Mouse (Mus musculus) hindlimb bud, embryonic 11.5 days (tissue): ENCODE measurements around the gene Glmp.
"Not testable (repeated sequence)": the region's sequence is repeated elsewhere in the genome, so short reads cannot be mapped to it uniquely, and the experiment has no call there.

Experiments
- DNase-seq: peaks from one replicate; pipeline ENCODE4 v3.0.0-alpha.2; 2012; ENCODE audit warnings: low read depth, low spot score; ENCODE audit errors: extremely low spot score

The Glmp gene

DNA sequence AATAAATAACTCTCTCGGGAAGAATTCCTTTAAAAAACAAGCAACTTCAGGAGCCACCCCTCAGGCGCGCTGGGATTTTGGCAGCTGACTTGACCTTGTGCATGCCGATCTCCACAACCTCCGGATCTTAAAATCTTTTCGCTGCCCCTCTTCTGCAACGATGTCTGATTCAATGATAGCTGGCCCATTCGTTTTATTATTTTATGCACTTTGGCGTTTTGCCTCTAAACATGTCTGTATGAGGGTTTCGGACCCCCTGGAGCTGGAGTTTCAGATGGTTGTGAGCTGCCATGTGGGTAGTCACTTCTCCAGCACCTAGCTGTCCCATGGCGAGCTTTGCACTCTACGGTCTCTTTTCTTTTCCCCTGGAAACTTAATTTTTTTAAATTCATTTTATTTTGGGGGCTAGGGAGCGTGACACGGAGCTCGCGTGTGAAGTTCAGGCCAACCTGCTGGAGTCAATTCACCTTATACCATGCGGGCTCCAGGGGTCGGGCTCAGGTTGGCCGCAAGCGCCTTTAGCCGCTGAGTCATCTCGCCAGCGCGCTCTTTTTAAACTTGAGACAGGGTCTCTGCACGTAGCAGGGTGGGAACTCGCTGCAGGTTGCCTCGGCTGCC is 10.7 kb downstream of the Glmp start:
- no peak for DNase-seq

DNA sequence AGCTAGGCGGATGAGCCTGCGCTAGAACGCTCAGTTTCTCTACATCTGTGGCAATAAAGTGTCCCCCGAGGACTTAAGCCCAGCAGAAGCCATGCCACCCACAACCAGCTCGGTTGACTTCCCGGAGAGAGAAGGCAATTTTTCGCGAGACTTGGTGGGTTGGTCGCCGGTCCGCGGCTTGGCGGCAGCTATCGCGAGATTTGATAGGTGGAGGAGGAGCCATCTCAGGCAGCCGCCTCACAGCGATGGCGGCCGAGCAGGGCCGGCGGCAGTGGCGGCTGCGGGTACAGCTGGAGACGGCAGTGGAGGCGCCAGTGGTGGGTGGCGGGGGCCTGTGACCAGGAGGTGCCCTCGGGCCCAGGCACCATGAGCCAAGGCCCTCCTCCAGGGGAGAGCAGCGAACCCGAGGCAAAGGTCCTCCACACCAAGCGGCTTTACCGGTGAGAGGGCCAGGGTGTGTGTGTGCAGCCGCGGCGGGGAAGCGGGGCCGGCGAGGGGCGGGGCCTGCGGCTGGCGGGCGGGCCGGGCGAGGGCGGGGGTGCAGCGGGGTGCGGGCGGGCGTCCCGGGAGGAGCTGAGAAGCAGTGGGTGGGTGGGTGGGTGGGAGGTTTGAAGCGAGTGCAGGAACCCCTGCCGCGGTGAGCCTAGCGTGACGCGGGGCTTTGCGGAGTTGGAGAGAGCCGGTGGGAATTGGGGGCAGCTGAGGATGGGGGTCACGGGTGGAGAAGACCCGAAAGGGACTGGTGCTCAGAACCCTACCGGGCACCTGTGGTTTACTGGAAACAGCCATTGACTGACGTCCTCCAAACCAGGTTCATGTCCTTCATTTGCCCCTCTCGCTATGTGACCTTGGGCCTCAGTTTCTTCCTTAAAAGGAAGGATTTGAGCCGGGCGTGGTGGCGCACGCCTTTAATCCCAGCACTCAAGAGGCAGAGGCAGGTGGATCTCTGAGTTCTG is 11.5 kb downstream of the Glmp start, which contains the start of the genes Tmem79 and Smg5:
Tmem79 (minus strand) TSS at position 91 of the 956 bp plus-strand sequence.
Smg5 (plus strand) TSS at position 203 of the 956 bp plus-strand sequence.
- DNase-seq, result peak; percentile 93

DNA sequence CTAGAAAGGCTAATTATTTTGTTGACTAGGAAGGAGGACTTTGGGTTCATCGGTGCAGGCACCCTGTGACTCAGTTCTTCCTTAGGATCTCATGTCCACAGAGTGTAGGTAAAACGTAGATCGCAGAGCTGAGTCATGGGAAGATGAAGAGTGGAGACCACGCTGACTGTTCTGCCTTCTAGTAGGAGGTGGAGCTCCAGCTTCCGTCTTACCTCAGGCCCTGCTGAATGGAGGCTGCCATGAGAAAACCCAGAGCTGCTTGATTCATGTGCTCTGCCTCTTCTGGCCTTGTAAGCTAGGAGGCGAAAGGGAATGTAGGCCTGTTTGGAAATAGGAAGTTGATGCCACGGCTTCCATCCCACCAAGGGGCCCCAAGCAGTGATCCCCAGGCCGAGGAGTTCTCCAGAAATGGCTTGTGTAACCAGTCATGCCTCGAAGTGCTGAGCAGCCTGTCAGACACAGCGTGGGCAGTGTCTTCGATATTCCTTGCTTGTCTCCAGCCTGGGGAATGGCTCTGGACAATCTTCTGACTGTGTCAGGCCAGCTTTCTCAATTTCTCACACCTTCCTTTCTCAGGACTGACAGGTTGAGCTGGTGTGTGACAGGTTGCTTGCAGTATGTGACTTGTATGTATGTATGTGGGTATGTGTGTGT is 12.7 kb downstream of the Glmp start:
- no peak for DNase-seq

DNA sequence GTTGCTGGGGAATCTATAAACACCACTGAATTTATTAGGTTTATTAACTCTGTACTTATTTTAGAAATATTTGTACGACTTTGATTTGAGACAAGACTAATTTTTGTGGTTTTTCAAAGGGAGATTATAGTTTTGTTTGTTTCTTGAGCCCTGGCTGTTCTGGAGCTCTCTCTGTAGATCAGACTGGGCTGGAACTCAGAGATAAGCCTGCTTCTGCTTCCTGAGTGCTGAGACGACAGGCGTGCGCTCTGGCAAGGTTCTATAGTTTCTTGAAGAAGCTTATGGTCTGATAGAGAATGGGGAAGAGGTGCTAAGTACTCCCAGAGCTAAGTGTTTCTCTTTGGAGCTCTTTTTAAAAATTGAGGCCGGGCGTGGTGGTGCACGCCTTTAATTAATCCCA is 13.5 kb downstream of the Glmp start:
- DNase-seq, result no peak

DNA sequence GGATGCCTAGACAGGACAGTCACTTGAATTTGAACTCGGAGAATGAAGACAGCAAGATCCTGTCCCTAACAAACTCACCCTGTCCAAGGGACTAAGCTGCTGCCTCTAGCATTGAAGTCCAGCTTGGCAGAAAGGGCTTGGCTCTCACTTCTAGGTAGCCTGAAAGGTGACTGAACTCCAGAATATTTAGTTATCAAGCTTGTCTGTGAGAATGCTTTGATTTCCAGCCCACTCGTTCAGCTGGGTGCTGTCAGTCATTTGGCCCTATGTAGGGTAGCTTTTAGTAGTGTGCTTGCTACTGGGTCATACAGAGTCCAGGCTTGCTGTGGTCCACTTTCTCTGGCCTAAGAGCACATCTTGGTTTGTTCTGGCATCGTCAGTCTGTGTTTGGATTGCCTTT is 14.2 kb downstream of the Glmp start:
- no peak for DNase-seq

DNA sequence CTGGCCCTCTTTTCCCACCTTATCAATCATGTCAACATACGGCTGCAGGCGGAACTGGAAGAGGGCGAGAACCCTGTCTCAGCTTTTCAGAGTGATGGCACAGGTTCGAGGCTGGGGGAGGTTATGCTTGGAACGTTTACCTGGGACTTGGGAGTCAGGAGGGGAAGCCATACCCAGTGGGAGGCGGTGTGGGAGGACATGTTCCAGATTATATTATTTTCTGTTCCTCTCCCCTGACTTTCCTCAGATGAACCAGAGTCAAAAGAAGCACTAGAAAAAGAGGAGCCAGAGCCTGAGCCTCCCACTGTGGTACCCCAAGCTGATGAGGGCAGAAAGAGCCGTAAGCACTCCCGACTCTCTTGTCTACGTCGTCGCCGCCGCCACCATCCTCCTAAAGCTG is 25.9 kb downstream of the Glmp start:
- DNase-seq, result no peak

DNA sequence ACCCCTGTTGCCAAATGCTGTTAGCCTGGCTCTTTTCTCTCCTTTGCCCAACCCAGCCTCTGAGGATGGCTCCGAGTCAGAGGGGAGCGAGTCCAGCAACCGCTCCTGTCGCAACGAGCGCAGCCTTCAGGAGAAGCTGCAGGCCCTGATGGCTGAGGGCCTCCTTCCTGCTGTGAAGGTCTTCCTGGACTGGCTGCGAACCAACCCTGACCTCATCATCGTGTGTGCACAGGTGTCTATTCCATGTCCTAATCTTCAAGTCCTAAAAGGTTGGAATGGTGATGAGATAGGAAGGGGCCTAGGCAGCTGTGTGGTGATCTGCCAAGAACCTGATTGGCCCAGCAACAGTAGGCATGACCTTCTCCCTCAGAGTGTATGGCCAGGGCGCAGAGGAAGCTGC is 28.1 kb downstream of the Glmp start:
- DNase-seq, result no peak

DNA sequence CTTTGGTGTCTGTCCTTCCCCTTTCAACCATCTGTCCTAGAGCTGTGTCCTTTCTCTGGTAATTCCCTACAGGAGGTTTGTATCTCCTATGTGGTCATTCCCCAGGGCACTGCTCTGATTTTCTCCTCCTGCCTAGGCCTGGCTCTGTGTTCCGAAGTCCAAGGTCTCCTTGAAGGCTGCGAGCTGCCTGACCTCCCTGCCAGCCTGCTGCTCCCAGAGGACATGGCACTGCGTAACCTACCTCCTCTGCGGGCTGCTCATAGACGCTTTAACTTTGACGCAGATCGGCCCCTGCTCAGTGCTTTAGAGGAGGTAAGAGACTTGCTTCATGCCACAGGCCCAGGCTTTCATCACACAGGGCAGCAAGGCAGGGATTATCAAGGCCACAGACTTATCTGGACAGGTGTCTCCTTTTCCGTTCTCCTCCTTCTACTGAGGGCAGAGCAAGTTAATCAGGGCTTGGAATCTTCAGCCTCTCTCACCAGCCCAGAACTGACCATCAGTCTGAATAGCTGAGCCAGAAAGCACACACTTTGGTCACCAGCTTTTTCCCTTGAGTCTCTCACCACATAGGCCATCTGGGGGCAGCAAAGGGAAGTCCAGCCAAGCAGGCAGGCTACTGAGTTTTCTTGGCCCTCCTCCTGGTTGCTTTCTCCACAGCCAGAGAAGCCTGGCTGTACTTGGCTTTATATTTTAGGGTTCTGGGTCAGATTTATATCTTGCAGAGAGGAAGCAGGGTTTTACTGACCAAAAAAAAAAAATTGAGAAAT is 29.8 kb downstream of the Glmp start:
- no peak for DNase-seq

DNA sequence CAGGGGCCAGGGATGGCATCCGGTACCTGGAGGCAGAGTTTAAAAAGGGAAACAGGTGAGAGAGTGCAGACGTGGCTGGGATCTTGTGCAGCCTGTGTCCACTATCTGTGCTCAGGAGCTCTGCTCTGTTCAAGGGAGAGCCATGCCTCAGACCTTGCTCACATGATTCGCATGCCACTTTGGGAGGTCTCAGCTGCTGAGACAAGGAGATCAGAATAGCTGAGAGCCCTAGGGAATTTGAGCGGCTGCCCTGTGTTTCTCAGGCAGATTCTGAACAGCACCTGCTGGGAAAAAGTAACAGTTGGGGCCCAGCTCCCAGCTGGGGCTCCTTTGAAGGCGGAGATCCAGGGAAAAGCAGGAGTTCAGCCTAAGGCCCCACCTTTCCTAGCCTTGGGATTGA is 34.8 kb downstream of the Glmp start:
- DNase-seq, result no peak

DNA sequence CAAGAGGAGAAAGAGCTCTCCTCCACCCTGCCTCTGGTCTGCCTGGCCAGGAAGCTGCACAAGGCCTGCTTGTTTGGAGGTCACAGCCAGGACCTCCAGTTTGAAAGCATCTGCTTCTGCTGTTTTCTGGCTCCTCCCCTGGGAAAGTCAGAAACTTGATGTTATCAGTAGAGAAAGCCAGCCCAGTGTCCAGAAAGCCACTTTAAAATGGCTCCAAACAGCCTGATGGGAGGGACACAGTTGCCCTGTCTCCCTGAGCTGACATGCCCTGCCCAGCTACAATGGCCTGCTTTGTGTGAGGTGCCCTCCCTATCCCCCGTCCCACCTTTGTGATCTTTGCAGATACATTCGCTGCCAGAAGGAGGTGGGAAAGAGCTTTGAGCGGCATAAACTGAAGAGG is 35.2 kb downstream of the Glmp start:
- DNase-seq, result no peak

DNA sequence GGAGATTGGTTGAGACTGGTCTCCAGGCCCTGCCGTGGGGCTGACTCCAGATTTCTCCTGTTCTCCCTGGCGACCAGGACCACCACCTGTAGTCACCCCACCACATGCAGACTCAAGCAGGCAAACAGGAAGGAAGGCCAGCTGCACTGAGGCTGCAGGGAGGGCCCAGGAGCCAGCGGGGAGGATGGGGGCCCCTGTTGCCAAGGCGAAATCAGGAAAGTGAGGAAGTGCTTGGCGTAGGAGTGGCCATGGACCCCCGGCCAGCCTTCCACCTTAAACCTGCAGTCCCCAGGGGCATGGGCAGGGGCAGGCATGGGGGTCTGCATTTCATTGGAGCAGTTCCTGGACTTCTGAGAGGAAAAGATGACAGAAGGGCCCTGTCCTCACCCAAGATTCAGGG is 36.3 kb downstream of the Glmp start:
- DNase-seq, result no peak

DNA sequence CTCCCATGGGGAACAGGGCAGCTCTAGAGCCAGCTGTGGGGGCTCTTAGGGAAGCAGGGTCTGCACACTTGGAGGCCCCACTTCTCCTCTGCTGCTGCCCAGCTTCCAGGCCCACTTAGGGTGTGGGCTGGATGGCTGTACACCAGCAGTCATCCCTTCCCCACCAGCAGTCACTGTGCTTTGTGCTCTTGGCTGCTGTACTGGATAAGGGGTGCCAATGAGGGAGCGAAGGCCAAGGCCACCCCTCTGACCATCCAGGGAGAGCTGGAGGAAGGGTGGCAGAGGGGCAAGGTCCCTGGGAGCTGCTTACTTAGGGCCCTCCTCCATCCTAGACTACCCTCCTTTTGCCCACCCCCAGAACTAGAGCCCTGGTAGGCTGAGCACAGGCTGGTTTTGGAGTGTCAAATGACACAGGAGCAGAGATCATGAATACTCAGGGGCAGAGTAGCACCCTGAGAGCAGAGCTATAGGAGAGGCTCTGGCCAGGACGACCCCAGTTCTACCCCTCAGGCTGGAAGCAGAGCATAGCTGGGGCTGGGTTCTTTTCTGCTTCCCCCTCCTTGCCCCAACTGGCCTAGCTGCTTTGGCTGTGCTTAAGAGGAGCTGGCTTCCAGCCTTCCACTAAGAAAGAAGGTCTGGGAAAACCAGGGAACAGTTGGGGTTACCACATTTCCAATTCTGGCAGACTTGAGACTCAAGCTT is 36.9 kb downstream of the Glmp start:
- DNase-seq, result no peak

DNA sequence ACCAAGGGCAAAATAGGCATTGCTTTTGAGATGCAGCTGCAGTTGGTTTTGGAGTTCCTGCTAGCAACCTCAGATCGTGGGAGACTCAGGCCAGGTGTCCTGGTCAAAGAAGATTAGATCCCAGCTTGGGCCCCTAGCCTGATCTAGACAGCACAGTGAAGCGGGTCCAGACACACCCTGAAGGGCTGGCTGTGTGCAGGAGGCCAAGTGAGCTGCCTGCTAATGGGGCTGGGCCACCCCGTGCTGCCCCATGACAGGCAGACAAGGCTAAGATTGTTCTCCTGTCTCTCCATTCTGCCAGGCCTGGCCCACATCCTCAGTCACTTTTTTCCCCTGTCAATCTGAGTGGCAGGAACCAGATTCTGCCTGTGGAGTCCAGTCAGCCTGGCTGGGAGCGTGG is 38.9 kb downstream of the Glmp start:
- DNase-seq, result no peak

DNA sequence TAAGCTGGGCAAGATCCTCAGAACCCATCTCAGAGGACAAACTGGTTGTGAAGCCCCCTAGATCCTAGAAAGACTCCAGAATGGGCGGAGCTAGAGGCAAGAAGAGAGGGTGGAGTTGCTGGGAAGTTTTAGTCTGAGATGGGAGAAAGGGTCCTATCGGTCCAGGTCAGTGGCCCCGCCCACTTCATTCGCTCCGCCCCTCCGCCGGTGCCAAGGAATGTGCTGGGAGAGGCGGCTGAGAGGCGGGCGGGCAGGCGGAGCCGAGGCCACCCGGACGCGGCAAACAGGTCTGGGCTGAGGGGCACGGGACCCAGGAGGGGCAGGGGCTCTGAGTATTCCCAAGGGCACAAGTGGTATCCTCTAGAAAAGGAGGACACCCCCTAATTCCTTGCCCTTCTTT is 39.5 kb downstream of the Glmp start, which contains the start of gene Paqr6:
Paqr6 (plus strand) TSS at position 248 of the 400 bp plus-strand sequence.
- no peak for DNase-seq

DNA sequence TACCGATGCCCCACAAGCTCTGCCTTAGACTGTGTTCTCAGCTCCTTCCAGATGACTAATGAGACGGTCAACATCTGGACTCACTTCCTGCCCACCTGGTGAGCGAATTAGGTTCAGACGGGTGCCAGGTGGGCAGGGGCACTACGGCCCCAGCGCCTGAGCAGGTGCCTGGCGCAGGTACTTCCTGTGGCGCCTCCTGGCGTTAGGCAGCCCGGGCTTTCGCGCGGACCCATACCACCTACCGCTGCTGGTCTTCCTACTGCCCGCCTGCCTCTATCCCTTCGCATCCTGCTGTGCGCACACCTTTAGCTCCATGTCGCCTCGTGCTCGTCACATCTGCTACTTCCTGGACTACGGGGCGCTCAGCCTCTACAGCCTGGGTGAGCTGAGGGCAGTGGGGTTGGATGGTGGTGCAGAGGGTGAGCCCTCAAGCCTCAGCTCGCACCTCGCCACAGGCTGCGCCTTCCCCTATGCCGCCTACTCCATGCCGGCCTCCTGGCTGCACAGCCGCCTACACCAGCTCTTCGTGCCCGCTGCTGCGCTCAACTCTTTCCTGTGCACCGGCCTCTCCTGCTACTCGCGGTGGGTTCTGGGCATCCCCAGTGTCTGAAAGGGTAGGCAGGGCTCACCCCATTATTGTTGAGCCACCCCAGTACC is 41.0 kb downstream of the Glmp start:
- DNase-seq, result no peak

DNA sequence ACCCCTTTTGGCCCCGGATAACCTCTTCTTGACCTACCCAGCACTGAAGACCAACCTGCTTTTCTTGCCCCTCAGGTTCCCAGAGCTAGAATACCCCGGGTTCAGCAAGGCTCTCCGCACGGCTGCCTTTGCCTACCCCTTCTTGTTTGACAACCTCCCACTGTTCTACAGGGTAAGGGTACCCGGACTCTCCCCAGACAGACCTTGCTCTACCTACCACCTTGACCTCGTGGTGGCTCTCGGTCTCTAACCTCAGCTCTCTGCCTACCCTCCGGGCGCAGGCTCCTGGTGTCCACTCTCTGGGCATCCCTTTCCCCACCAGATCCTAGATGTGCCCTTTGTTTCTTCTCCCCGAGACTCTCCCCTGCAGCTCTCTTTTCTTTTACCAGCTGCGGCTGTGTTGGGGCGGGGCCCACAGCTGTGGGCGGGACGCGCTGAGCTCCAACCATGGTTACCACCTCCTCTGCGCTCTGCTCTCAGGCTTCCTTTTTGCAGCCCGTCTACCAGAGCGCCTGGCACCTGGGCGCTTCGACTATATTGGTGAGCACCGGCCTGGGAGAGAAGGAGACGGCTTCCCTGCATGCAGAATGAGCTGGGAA is 42.1 kb downstream of the Glmp start:
- DNase-seq, result not testable (repeated sequence)

DNA sequence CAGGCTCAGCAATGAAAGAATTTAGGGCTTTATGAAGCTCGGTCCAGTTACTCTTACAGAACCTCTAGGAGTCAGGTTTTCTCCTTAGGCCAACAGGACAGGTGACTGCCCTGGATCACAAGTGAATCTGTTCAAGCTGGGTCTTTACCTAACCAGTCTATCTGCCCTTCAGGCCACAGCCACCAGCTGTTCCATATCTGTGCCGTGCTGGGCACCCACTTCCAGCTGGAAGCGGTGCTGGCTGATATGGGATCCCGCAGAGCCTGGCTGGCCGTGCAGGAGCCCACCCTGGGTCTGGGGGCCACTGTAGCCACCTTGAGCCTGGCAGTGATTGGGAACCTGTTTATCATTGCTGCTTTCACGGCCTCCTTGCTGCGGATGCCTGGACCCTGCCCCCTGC is 42.7 kb downstream of the Glmp start:
- not testable (repeated sequence) for DNase-seq

DNA sequence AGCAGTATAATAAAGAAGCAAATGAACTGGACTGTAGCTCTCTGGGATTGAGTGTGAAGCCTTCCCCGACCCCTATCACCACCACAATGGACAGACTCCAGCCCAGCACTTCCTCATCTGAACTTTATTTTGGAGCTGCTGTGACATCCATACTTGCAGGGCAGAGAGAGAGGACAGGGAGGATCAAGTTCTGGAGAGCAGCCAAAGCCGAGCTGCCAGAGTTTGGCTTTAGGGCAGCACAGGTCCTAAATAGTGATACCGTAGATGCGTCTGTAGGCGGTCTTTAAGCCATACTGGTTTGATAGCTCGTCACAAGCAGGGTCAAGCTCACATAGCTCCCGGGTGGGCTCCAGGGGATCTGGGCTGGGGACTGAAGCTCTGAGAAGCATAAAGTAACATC is 43.7 kb downstream of the Glmp start:
- not testable (repeated sequence) for DNase-seq

DNA sequence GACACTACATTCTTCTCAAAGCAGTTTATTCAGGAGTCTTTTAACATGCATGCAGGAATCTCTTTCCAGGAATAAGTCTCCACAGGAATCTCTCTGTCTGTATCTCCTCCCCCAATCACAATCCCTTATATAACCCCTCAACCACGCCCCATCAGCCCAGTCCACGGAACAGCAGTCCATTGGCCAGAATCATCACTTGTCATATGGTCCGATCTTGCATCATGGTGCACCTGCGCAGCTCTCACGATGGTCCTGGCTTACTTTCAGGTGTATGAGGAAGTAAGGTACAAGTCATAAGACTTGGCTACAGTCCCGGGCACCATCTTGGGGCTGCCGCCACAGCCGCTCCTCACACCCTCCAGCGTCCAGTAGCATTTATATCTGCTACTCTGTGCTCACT is 47.8 kb downstream of the Glmp start, which contains the start of gene Bglap3:
Bglap3 (minus strand) TSS at position 101 of the 400 bp plus-strand sequence.
- not testable (repeated sequence) for DNase-seq
